In the genomic region with DNA sequence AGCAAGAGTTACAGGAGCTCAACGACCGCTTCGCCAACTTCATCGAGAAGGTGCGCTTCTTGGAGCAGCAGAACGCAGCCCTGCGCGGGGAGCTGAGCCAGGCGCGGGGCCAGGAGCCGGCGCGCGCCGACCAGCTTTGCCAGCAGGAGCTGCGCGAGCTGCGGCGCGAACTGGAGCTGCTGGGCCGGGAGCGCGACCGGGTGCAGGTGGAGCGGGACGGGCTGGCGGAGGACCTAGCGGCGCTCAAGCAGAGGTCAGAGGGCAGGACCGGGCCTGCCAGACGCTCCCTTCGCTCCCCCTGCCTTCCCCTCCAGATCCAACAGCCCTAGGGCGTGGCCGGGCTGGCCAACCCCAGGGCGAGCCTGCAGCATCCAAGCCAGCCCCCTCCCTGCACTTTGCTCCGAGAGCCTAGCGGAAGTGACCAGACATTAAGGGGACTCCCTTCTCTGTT, we compare ENCODE assay signal across 9 mouse cellular contexts. TPM values are rescaled to one million over a fixed set of nuclear protein-coding genes. Genes with fewer than 3 reads are reported as not detected.
A peak's percentile ranks its signal among the peaks of the same experiment; 100 is the strongest.
DNase-seq lines count a peak whose midpoint lies in the region; ATAC-seq lines count a peak whose summit lies in the region.
"Had no signal": no experiment of that assay in that cellular context is flagged by ENCODE, and none has a peak within 500 bp of the region (broad histone marks: within the 10 kb centered on the region; RNA-seq: fewer than 3 reads in every experiment).

No protein-coding gene starts in this region.

- no peaks in the 10 kb centered on the region for H3K36me3 ChIP-seq in forebrain, embryonic 10.5 days (replicated peaks)
- no peaks in the 10 kb centered on the region for H3K36me3 ChIP-seq in intestine, embryonic 15.5 days
- no peaks in the 10 kb centered on the region for H3K36me3 ChIP-seq in midbrain, embryonic 13.5 days

- H3K4me3 ChIP-seq in forebrain, embryonic 10.5 days: peak overlapping the region; percentile 48
- H3K4me3 ChIP-seq in intestine, embryonic 15.5 days (replicated peaks): peak overlapping the region; percentile 39
- H3K4me3 ChIP-seq in midbrain, embryonic 13.5 days (replicated peaks): peak overlapping the region; percentile 39

- peak; percentile 45 for ATAC-seq in intestine, embryonic 15.5 days
- ATAC-seq in midbrain, embryonic 13.5 days: peak; percentile 48

- H3K27ac ChIP-seq in forebrain, embryonic 10.5 days: peak overlapping the region; percentile 17; the same call in 1 of the 2 replicates
- no peak overlapping the region for H3K27ac ChIP-seq in intestine, embryonic 15.5 days
- no peak overlapping the region for H3K27ac ChIP-seq in midbrain, embryonic 13.5 days
- H3K27ac ChIP-seq: macrophage had no signal

- H3K27me3 ChIP-seq in forebrain, embryonic 10.5 days (ENCODE audit: poor library complexity, severe bottlenecking): peaks cover 99% of the 10 kb centered on the region
- H3K27me3 ChIP-seq in intestine, embryonic 15.5 days (replicated peaks): peaks cover 69% of the 10 kb centered on the region
- H3K27me3 ChIP-seq in midbrain, embryonic 13.5 days: peaks cover 90% of the 10 kb centered on the region

- H3K9me3 ChIP-seq in forebrain, embryonic 10.5 days: no peaks in the 10 kb centered on the region
- H3K9me3 ChIP-seq in intestine, embryonic 15.5 days: no peaks in the 10 kb centered on the region
- no peaks in the 10 kb centered on the region for H3K9me3 ChIP-seq in midbrain, embryonic 13.5 days

- peaks cover 38% of the 10 kb centered on the region for H3K4me1 ChIP-seq in forebrain, embryonic 10.5 days
- H3K4me1 ChIP-seq in intestine, embryonic 15.5 days (replicated peaks): peaks cover 28% of the 10 kb centered on the region
- peaks cover 32% of the 10 kb centered on the region for H3K4me1 ChIP-seq in midbrain, embryonic 13.5 days (replicated peaks)

- DNase-seq in kidney, adult 18-20 months: peak; percentile 48
- no peak for DNase-seq in kidney, adult 11 months
- peak; percentile 71 for DNase-seq in R1 (ENCODE audit: low read depth, low spot score)
- DNase-seq in forebrain, embryonic 10.5 days (ENCODE audit: extremely low spot score, low spot score): peak; percentile 36
- no peak for DNase-seq in T-cell, adult 2 months (ENCODE audit: low spot score)
- no peak for DNase-seq in spleen, postnatal 36 days (ENCODE audit: low spot score in 2 of 2)

- WGBS in forebrain, embryonic 10.5 days: under 1% methylated on average over 37 of the region's 37 CpGs
- WGBS in intestine, embryonic 15.5 days: under 1% methylated on average over 37 of the region's 37 CpGs
- 0% methylated on average over 35 of the region's 37 CpGs for WGBS in midbrain, embryonic 13.5 days

- peak overlapping the region; percentile 87 for H3K4me2 ChIP-seq in intestine, embryonic 15.5 days (replicated peaks)
- peak overlapping the region; percentile 63 for H3K4me2 ChIP-seq in midbrain, embryonic 13.5 days (replicated peaks)

- H3K9ac ChIP-seq in intestine, embryonic 15.5 days: peak overlapping the region; percentile 32
- peak overlapping the region; percentile 49 for H3K9ac ChIP-seq in midbrain, embryonic 13.5 days (replicated peaks)

RNA-seq across cellular contexts. Expression of a gene that starts 0.6 kb away (rescaled TPM):
- 0.20 and 0.33 TPM in 2 replicates for polyA plus RNA-seq in forebrain, embryonic 10.5 days (2016; fragmentation: Nextera tagmentation; extraction: Ambion mirVana)
- polyA plus RNA-seq in intestine, embryonic 15.5 days (2015; fragmentation: Nextera tagmentation; extraction: Ambion mirVana): 46.9 and 48.1 TPM in 2 replicates
- polyA plus RNA-seq in midbrain, embryonic 13.5 days (2015; fragmentation: Nextera tagmentation; extraction: Ambion mirVana): 7.5 and 8.2 TPM in 2 replicates

RNA-seq across cellular contexts. Expression of a gene that starts 18.8 kb away (rescaled TPM):
- 51.1 and 53.1 TPM in 2 replicates for polyA plus RNA-seq in forebrain, embryonic 10.5 days (2016; fragmentation: Nextera tagmentation; extraction: Ambion mirVana)
- polyA plus RNA-seq in intestine, embryonic 15.5 days (2015; fragmentation: Nextera tagmentation; extraction: Ambion mirVana): 24.7 and 25.4 TPM in 2 replicates
- polyA plus RNA-seq in midbrain, embryonic 13.5 days (2015; fragmentation: Nextera tagmentation; extraction: Ambion mirVana): 13.3 and 14.6 TPM in 2 replicates

RNA-seq across cellular contexts. Expression of a gene that starts 25.8 kb away (rescaled TPM):
- 160 and 171 TPM in 2 replicates for polyA plus RNA-seq in forebrain, embryonic 10.5 days (2016; fragmentation: Nextera tagmentation; extraction: Ambion mirVana)
- polyA plus RNA-seq in intestine, embryonic 15.5 days (2015; fragmentation: Nextera tagmentation; extraction: Ambion mirVana): 253 and 271 TPM in 2 replicates
- 37.3 and 41.4 TPM in 2 replicates for polyA plus RNA-seq in midbrain, embryonic 13.5 days (2015; fragmentation: Nextera tagmentation; extraction: Ambion mirVana)

RNA-seq across cellular contexts. Expression of a gene that starts 32.1 kb away (rescaled TPM):
- 0.12 TPM in 1 of 2 replicates, not detected in the other for polyA plus RNA-seq in forebrain, embryonic 10.5 days (2016; fragmentation: Nextera tagmentation; extraction: Ambion mirVana)
- polyA plus RNA-seq in intestine, embryonic 15.5 days (2015; fragmentation: Nextera tagmentation; extraction: Ambion mirVana): 0.09 TPM in 1 of 2 replicates, not detected in the other
- 10.1 and 13.7 TPM in 2 replicates for polyA plus RNA-seq in midbrain, embryonic 13.5 days (2015; fragmentation: Nextera tagmentation; extraction: Ambion mirVana)
- polyA plus RNA-seq: macrophage had no signal

RNA-seq across cellular contexts. Expression of a gene that starts 37.4 kb away (rescaled TPM):
- 1.0 and 1.2 TPM in 2 replicates for polyA plus RNA-seq in forebrain, embryonic 10.5 days (2016; fragmentation: Nextera tagmentation; extraction: Ambion mirVana)
- polyA plus RNA-seq in intestine, embryonic 15.5 days (2015; fragmentation: Nextera tagmentation; extraction: Ambion mirVana): 37.4 and 39.0 TPM in 2 replicates
- 1.7 and 1.8 TPM in 2 replicates for polyA plus RNA-seq in midbrain, embryonic 13.5 days (2015; fragmentation: Nextera tagmentation; extraction: Ambion mirVana)
- polyA plus RNA-seq: macrophage had no signal

Comparison
In these comparisons a context has a peak if more than half of its experiments do, and no peak if none do; other contexts are left out.
1. DNase-seq: peak in kidney, adult 18-20 months (single experiment), R1 (single experiment) and forebrain, embryonic 10.5 days (single experiment); none in kidney, adult 11 months (single experiment), T-cell, adult 2 months (single experiment) and spleen, postnatal 36 days (0 of 2).
2. Peak in every context shown above with its lines, with median percentiles within 50 percentile points of each other: H3K4me3 ChIP-seq.